Mouse (Mus musculus) embryo, embryonic 10.5 days (tissue): ENCODE measurements around the gene Myo1d.

ENCODE experiments used
- DNase-seq: peaks from one replicate; pipeline ENCODE4 v3.0.0-alpha.2; 2015; ENCODE audit warnings: low spot score

Gene Myo1d

GRCm38 (mm10) chr11:80779527-80780344, at the start of gene Myo1d:
Gene Myo1d (minus strand): TSS chr11:80780025.
- peak; percentile 87 for DNase-seq

- peak; percentile 32 for DNase-seq
Measured at GRCm38 (mm10) chr11:80821794-80822193, 42.0 kb upstream of the Myo1d start.

GRCm38 (mm10) chr11:80821296-80821695, 41.5 kb upstream of the Myo1d start:
- DNase-seq: peak; percentile 36

- DNase-seq: no peak
Measured at GRCm38 (mm10) chr11:80820085-80820484, 40.3 kb upstream of the Myo1d start.

GRCm38 (mm10) chr11:80818060-80818697, 38.4 kb upstream of the Myo1d start:
- peak; percentile 94 for DNase-seq

GRCm38 (mm10) chr11:80815354-80815753, 35.5 kb upstream of the Myo1d start:
- DNase-seq: no peak

- DNase-seq: peak; percentile 52
Measured at GRCm38 (mm10) chr11:80811156-80811555, 31.3 kb upstream of the Myo1d start.

- peak; percentile 65 for DNase-seq
Measured at GRCm38 (mm10) chr11:80809993-80810821, 30.4 kb upstream of the Myo1d start, which contains the start of gene Tmem98. Gene Tmem98 (plus strand): TSS chr11:80810175.

- peak; percentile 60 for DNase-seq
Measured at GRCm38 (mm10) chr11:80809666-80809992, 29.8 kb upstream of the Myo1d start.

GRCm38 (mm10) chr11:80808551-80809070, 28.8 kb upstream of the Myo1d start:
- peak; percentile 48 for DNase-seq

- DNase-seq: no peak
Measured at GRCm38 (mm10) chr11:80802706-80803105, 22.9 kb upstream of the Myo1d start.

GRCm38 (mm10) chr11:80799979-80800378, 20.2 kb upstream of the Myo1d start:
- DNase-seq: no peak

GRCm38 (mm10) chr11:80795431-80795830, 15.6 kb upstream of the Myo1d start:
- DNase-seq: no peak

GRCm38 (mm10) chr11:80794290-80794689, 14.5 kb upstream of the Myo1d start:
- DNase-seq: no peak

GRCm38 (mm10) chr11:80793386-80793785, 13.6 kb upstream of the Myo1d start:
- DNase-seq: no peak

- no peak for DNase-seq
Measured at GRCm38 (mm10) chr11:80791677-80792432, 12.0 kb upstream of the Myo1d start.

GRCm38 (mm10) chr11:80790413-80790812, 10.6 kb upstream of the Myo1d start:
- DNase-seq: no peak

GRCm38 (mm10) chr11:80789647-80790240, 9.9 kb upstream of the Myo1d start:
- DNase-seq: no peak

- no peak for DNase-seq
Measured at GRCm38 (mm10) chr11:80785672-80786071, 5.8 kb upstream of the Myo1d start.

GRCm38 (mm10) chr11:80784294-80784743, 4.5 kb upstream of the Myo1d start:
- no peak for DNase-seq

GRCm38 (mm10) chr11:80783460-80783859, 3.6 kb upstream of the Myo1d start:
- DNase-seq: no peak
